Mouse (Mus musculus) activated CD4-positive, CD25-positive, alpha-beta regulatory T cell, adult 4 months (primary cell): ENCODE results near the gene Spryd7. TPM values are rescaled to one million over a fixed set of nuclear protein-coding genes. Genes with fewer than 3 reads are reported as not detected.

ENCODE experiments used
- ATAC-seq: one replicate; pipeline ENCODE4 v1.8.0; 2017
- polyA plus RNA-seq, 2 experiments: library from polyadenylated mRNA; unstranded; fragments of 100-300 nt; shearing (Covaris generic); gene quantifications; one replicate each; pipeline ENCODE4 v1.2.1; 2017

Spryd7 gene
- polyA plus RNA-seq, 2 experiments from 2014 or later = 7.1 to 8.5 TPM

DNA sequence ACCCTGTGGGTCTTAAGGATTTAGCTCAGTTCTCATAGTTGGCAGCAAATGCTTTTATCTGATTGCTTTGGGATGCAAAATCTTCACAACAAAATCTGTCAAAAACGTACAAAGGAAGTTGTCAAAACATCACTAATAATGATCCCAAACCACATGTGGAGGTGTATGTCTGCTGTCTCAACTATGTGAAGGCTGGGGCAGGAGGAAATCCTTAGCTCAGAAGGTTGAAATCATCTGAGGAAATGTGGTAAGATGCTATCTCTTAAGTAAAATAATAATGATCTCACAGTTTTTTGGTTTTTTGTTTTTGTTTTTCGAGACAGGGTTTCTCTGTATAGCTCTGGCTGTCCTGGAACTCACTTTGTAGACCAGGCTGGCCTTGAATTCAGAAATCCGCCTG is 20.9 kb downstream of the Spryd7 start:
- ATAC-seq = peak; percentile 57

DNA sequence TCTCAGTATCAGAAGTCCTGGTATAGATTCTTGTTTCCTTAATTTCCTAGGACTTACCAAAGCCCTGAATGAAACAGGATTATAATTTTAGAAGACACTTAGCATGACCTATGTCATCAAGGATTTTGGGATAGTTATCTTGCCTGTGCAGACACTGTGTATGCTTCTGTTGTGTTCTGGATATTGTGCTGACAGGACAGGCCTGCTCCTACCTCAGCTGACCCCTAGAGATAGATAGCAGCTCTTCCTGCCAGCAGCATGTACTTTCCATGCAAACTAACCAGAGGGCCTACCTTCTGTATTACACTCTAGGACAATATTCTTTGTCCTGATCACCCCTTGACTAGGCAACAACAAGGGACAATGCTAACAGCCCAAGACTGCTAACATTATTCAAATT is 25.7 kb downstream of the Spryd7 start:
- ATAC-seq = no peak

DNA sequence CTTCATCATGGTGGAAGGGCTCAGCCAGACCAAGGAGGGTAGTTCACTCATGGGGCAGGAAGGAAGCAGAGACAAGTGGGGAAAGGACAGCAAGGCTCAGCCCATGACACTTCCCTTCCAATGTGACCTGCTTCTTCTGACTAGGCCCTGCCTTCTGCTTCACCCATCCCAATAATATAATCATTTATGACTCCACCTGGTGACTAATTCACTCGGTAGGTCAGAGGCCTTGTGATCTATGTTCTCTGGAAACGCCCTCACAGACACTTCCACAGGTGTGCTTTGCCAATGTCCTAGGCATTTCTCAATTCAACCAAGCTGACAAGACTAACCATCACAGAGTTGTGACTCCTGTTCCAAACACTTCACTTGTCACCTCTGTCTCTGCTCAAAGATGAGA is 26.3 kb downstream of the Spryd7 start:
- no peak for ATAC-seq

GRCm38 (mm10) chr14:61529533-61529932 is 27.2 kb downstream of the Spryd7 start:
- no peak for ATAC-seq

GRCm38 (mm10) chr14:61526006-61526405 is 30.7 kb downstream of the Spryd7 start:
- no peak for ATAC-seq

GRCm38 (mm10) chr14:61523821-61524220 is 32.9 kb downstream of the Spryd7 start:
- ATAC-seq = no peak

- ATAC-seq = peak; percentile 59
Observed at GRCm38 (mm10) chr14:61518659-61519480, 37.8 kb downstream of the Spryd7 start.

DNA sequence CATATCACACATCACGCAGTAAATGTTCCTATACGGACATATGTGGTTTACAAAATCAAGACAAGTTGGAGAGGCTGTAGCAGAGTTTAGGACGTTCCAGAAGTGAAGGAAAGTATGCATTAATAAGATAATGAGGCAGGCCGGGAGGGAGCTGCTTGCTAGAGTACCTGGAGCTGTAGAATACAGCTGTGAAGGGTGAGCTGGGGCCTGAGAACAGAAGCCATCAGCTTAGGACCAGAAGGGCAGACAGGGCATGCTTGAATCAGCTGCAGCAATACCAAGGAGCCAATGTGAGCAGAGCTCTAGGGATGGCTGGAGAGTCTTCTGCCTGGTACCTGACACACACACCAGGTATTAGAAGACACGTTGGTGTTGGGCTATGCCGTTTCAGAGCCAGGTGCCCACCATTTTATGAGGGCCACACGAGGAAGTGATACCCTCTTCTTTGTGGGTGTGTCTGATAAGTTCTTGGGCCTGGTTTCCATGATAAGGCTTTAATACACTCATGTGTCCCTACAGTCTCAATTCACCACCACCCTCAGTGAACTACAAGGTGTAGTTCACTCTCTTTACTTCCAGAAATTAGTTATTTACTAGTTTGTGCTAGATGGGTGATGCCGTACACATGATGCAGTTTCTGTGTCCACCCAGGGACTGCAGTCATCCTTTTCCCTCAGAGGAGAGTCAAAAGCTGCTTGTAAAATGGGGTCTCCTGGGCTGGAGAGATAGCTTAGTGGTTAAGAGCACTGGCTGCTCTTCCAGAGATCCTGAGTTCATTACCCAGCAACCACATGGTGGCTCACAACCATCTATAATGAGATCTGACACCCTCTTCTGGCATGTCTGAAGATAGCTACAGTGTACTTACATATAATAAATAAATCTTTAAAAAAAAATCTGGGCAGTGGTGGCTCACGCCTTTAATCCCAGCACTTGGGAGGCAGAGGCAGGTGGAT is 39.9 kb downstream of the Spryd7 start:
- ATAC-seq = no peak

DNA sequence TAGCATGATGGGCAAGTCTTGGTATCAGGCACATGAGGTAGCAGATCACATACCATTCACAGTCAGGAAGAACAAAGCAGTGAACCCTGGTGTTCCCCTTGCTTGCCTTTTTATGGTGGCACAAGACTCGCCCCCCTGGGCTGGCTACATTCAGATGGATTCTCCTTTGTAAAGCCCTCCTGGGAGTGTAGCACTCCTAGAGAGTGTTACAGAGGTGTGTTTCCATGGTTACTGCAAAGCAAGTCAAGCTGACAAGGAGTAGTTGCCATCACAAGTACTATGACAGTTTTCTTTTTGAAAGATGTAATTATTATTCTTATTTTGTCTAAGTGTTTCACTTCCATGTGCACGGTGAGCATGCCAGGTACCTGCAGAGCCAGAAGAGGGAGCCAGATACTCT is 45.2 kb downstream of the Spryd7 start:
- no peak for ATAC-seq

DNA sequence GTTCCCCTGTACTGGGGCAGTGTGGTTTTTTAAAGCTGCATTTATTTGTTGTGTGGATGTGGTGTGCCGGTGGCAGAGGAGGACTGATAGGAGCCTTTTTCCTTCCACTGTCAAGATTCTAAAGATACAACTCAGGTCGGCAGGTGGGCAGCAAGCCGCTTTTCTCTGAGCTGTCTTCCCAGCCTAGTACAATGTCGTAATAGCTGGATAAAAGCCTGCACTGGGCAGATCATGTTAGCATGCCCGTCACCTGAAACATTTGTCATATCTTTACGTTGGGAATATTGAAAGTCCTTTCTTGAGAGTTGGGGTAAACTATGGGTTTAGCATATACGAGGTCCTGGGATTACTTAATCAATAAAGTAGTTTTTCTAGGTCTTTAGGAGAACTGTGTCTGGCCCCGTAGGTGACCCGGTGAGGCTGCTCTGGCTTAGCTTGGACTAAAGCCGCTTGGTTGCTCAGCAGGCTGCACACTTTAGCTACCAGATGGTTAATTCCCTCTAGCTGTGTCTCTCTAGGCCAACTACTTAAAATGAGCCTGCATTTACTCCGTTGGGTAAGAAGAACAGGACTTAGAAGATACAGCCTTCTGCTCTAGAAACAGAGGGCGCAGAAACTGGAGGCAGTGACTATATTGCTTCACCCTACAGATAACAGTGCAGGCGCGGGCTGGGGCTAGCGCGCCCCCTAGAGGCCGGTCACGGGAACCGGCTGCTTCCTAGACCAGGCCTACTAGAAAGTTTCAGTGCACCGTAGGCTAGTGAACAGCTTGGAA is 58.8 kb downstream of the Spryd7 start:
- ATAC-seq = peak; percentile 75

DNA sequence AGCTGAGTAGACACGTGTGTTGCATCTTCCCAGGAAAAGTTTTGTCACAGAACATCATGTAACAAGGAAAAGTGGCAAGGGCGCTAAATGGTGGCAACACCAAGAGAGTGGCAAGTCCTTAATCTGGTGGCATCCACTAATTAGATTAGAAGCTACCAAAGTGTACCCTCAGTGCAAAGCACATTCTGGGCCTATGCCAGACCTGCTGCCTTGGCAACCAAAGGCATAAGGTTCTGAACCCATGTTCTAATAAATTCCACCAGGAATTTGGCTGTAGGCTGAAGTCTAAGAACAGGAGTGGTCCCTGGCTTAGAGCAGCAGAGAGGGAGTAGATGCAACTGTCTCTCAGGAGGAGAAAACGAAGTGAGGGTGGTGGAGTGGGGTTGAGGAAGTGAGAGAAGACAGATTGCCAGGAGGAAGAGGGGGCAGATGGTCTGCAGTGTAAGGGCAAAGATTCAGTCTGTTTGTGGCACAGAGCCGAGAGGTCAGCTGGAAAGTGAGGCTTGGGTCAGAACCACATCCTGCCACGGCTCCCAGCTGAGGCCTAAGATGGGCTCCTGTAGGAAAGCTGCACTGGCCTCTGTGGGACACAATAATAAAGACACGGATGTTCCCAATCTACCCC is 63.1 kb downstream of the Spryd7 start:
- no peak for ATAC-seq

Other genes starting within 250 kb of the Spryd7 start
- under 1 TPM; 0.60 to 0.65 TPM for gene Arl11, start 247.1 kb downstream of the Spryd7 start, polyA plus RNA-seq
- 10 to 100 TPM in 1 of 2 experiments, 1 to 10 TPM in 1; 6.7 to 10.3 TPM for gene Ebpl, start 196.4 kb downstream of the Spryd7 start, polyA plus RNA-seq
- gene Kpna3, start 117.0 kb downstream of the Spryd7 start, polyA plus RNA-seq = 10 to 100 TPM; 40.5 to 42.7 TPM
- gene Trim13, start 41.4 kb upstream of the Spryd7 start, polyA plus RNA-seq = 1 to 10 TPM; 5.3 to 8.0 TPM
- gene Kcnrg, start 50.6 kb upstream of the Spryd7 start, polyA plus RNA-seq = under 1 TPM; 0.48 to 0.80 TPM